Mouse (Mus musculus) midbrain, embryonic 16.5 days (tissue): Measurements from ENCODE around the gene Parvb. TPM values are rescaled to one million over a fixed set of nuclear protein-coding genes. Genes with fewer than 3 reads are reported as not detected.

Source experiments
- ATAC-seq: fragments of 200-750 bp; cut with Nextera tagmentation; 2 replicates; pipeline ENCODE4 v1.8.0; 2017; ENCODE audit warnings: moderate TSS enrichment
- H3K27ac ChIP-seq: fragments of 300-500 bp; sonication (generic); 2 replicates; pipeline ENCODE4 v1.5.1; 2014; ENCODE audit warnings: mild to moderate bottlenecking, low read length, mixed read lengths
- H3K27me3 ChIP-seq: fragments of 300-500 bp; sonication (generic); 2 replicates; pipeline ENCODE4 v1.6.1; 2014; ENCODE audit warnings: low read depth, low read length, mixed read lengths; ENCODE audit not compliant: control insufficient read depth, insufficient read depth
- H3K36me3 ChIP-seq: fragments of 300-500 bp; sonication (generic); 2 replicates; pipeline ENCODE4 v1.6.1; 2014; ENCODE audit warnings: mild to moderate bottlenecking, low read length, moderate library complexity, mixed read lengths; ENCODE audit not compliant: control insufficient read depth, insufficient read depth
- H3K4me1 ChIP-seq: fragments of 300-500 bp; sonication (generic); 2 replicates; pipeline ENCODE4 v1.6.1; 2014; ENCODE audit warnings: mild to moderate bottlenecking, low read length, mixed read lengths; ENCODE audit not compliant: control insufficient read depth, insufficient read depth
- H3K4me2 ChIP-seq: fragments of 300-500 bp; sonication (generic); 2 replicates; pipeline ENCODE4 v1.6.1; 2014; ENCODE audit warnings: mild to moderate bottlenecking, low read length, mixed read lengths
- H3K4me3 ChIP-seq: fragments of 300-500 bp; sonication (generic); 2 replicates; pipeline ENCODE4 v1.5.1; 2014; ENCODE audit warnings: low read depth, mild to moderate bottlenecking, low read length, moderate library complexity, mixed read lengths
- H3K9ac ChIP-seq: fragments of 300-500 bp; sonication (generic); 2 replicates; pipeline ENCODE4 v1.6.1; 2014; ENCODE audit warnings: low read depth, low read length, mixed read lengths
- H3K9me3 ChIP-seq: fragments of 300-500 bp; sonication (generic); replicated peaks from 2 replicates; pipeline ENCODE4 v1.6.1; 2014; ENCODE audit warnings: mild to moderate bottlenecking, low read length, mixed read lengths; ENCODE audit not compliant: control insufficient read depth, poor library complexity, severe bottlenecking
- WGBS: fragments of 180-500 bp; shearing (Covaris S2); extraction: QIAGEN DNeasy Blood & Tissue Kit; methylation state at CpG from one replicate; pipeline ENCODE4 v1.1.7; 2014; 5-methylcytosine and 5-hydroxymethylcytosine counted together
- polyA plus RNA-seq: library from polyadenylated mRNA; unstranded; fragments of >200 nt; fragmentation: Nextera tagmentation; extraction: Ambion mirVana; gene quantifications from 2 replicates; pipeline ENCODE4 v1.2.1, GENCODE M21; 2015

The Parvb gene
- polyA plus RNA-seq, 1 experiment from 2014 or later = 4.3 TPM

- WGBS = 41% methylated on average over 9 of the region's 9 CpGs
- Histone ChIP-seq H3K36me3 (no peaks in the 10 kb centered on the region), H3K27me3 (no peaks in the 10 kb centered on the region), H3K4me1 (peaks cover 33% of the 10 kb centered on the region), H3K4me2 (no peak overlapping the region), H3K9me3 (no peaks in the 10 kb centered on the region), H3K27ac (peak overlapping the region; percentile 17; the same call in 1 of the 2 replicates), H3K4me3 (no peak overlapping the region), H3K9ac (no peak overlapping the region)
- ATAC-seq = no peak
These were observed 26.9 kb downstream of the Parvb start for GRCm38 (mm10) chr15:84258602-84259355.

- peak overlapping the region; percentile 79 for H3K27ac ChIP-seq
- ATAC-seq = peak; percentile 76
- peak overlapping the region; percentile 46 for H3K4me2 ChIP-seq
- no peaks in the 10 kb centered on the region for H3K27me3 ChIP-seq
- H3K9me3 ChIP-seq = no peaks in the 10 kb centered on the region
- H3K36me3 ChIP-seq = no peaks in the 10 kb centered on the region
- peak overlapping the region; percentile 44 for H3K9ac ChIP-seq
- 10% methylated on average over 22 of the region's 22 CpGs for WGBS
- H3K4me1 ChIP-seq = peaks cover 33% of the 10 kb centered on the region
- peak overlapping the region; percentile 7; the same call in 1 of the 2 replicates for H3K4me3 ChIP-seq
These were observed 28.4 kb downstream of the Parvb start for GRCm38 (mm10) chr15:84260123-84260822.

GRCm38 (mm10) chr15:84262630-84263029 is 30.8 kb downstream of the Parvb start:
- H3K27ac ChIP-seq = no peak overlapping the region
- no peaks in the 10 kb centered on the region for H3K9me3 ChIP-seq
- peaks cover 35% of the 10 kb centered on the region for H3K4me1 ChIP-seq
- no peak overlapping the region for H3K4me3 ChIP-seq
- no peak overlapping the region for H3K4me2 ChIP-seq
- no peak overlapping the region for H3K9ac ChIP-seq
- no peaks in the 10 kb centered on the region for H3K27me3 ChIP-seq
- no peaks in the 10 kb centered on the region for H3K36me3 ChIP-seq
- ATAC-seq = no peak
- WGBS = 90% methylated on average over 6 of the region's 6 CpGs

GRCm38 (mm10) chr15:84263573-84263972 is 31.7 kb downstream of the Parvb start:
- Histone ChIP-seq H3K36me3 (no peaks in the 10 kb centered on the region), H3K27me3 (no peaks in the 10 kb centered on the region), H3K4me1 (peaks cover 31% of the 10 kb centered on the region), H3K9ac (no peak overlapping the region), H3K4me2 (no peak overlapping the region), H3K27ac (no peak overlapping the region), H3K4me3 (no peak overlapping the region), H3K9me3 (no peaks in the 10 kb centered on the region)
- ATAC-seq = no peak
- 20% methylated on average over 2 of the region's 2 CpGs for WGBS

- ATAC-seq = no peak
- 71% methylated on average over 11 of the region's 11 CpGs for WGBS
- Histone ChIP-seq H3K27ac (peak overlapping the region; percentile 67), H3K27me3 (no peaks in the 10 kb centered on the region), H3K36me3 (no peaks in the 10 kb centered on the region), H3K4me2 (no peak overlapping the region), H3K4me3 (no peak overlapping the region), H3K9ac (no peak overlapping the region), H3K9me3 (no peaks in the 10 kb centered on the region), H3K4me1 (peaks cover 27% of the 10 kb centered on the region)
These were observed 33.3 kb downstream of the Parvb start for GRCm38 (mm10) chr15:84265141-84265540.

GRCm38 (mm10) chr15:84266290-84266689 is 34.4 kb downstream of the Parvb start:
- no peaks in the 10 kb centered on the region for H3K27me3 ChIP-seq
- H3K9ac ChIP-seq = no peak overlapping the region
- H3K36me3 ChIP-seq = no peaks in the 10 kb centered on the region
- no peaks in the 10 kb centered on the region for H3K9me3 ChIP-seq
- 60% methylated on average over 4 of the region's 4 CpGs for WGBS
- peak overlapping the region; percentile 69 for H3K27ac ChIP-seq
- H3K4me1 ChIP-seq = peaks cover 19% of the 10 kb centered on the region
- no peak overlapping the region for H3K4me3 ChIP-seq
- no peak for ATAC-seq
- H3K4me2 ChIP-seq = no peak overlapping the region

GRCm38 (mm10) chr15:84267720-84268260 is 35.9 kb downstream of the Parvb start:
- Histone ChIP-seq H3K9me3 (no peaks in the 10 kb centered on the region), H3K4me2 (no peak overlapping the region), H3K27me3 (no peaks in the 10 kb centered on the region), H3K36me3 (no peaks in the 10 kb centered on the region), H3K4me3 (no peak overlapping the region), H3K9ac (no peak overlapping the region), H3K4me1 (peaks cover 17% of the 10 kb centered on the region), H3K27ac (0 out of 2 replicates have a peak overlapping the region, but pooled peaks have one; percentile 55)
- WGBS = 96% methylated on average over 11 of the region's 11 CpGs
- no peak for ATAC-seq

GRCm38 (mm10) chr15:84269107-84269633 is 37.3 kb downstream of the Parvb start:
- ATAC-seq = no peak
- Histone ChIP-seq H3K4me2 (no peak overlapping the region), H3K9ac (no peak overlapping the region), H3K36me3 (no peaks in the 10 kb centered on the region), H3K9me3 (no peaks in the 10 kb centered on the region), H3K4me1 (peaks cover 14% of the 10 kb centered on the region), H3K27me3 (no peaks in the 10 kb centered on the region), H3K27ac (no peak overlapping the region), H3K4me3 (no peak overlapping the region)
- 63% methylated on average over 10 of the region's 10 CpGs for WGBS

GRCm38 (mm10) chr15:84270032-84270431 is 38.2 kb downstream of the Parvb start:
- no peak overlapping the region for H3K27ac ChIP-seq
- 91% methylated on average over 5 of the region's 5 CpGs for WGBS
- no peak for ATAC-seq
- no peaks in the 10 kb centered on the region for H3K27me3 ChIP-seq
- no peak overlapping the region for H3K4me2 ChIP-seq
- no peaks in the 10 kb centered on the region for H3K36me3 ChIP-seq
- H3K4me3 ChIP-seq = no peak overlapping the region
- no peaks in the 10 kb centered on the region for H3K9me3 ChIP-seq
- H3K9ac ChIP-seq = no peak overlapping the region
- peaks cover 13% of the 10 kb centered on the region for H3K4me1 ChIP-seq
